Mouse (Mus musculus): Measurements from ENCODE around the gene Eya3. TPM values are rescaled to one million over a fixed set of nuclear protein-coding genes. Genes with fewer than 3 reads are reported as not detected.
A peak's percentile ranks its signal among the peaks of the same experiment; 100 is the strongest.
"Not testable (repeated sequence)": the region's sequence is repeated elsewhere in the genome, so short reads cannot be mapped to it uniquely, and the experiment has no call there.

Gene Eya3
- polyA plus RNA-seq, 1 experiment from 2014 or later, result 14.3 TPM

GRCm38 (mm10) chr4:132731616-132732015, 92.8 kb downstream of the Eya3 start:
- ATAC-seq (ENCODE audit: low read depth), result no peak
- Histone ChIP-seq H3K27ac (replicated peaks) (no peak overlapping the region), H3K4me1 (replicated peaks) (peaks cover 14% of the 10 kb centered on the region), H3K9me3 (no peaks in the 10 kb centered on the region), H3K4me3 (peak overlapping the region; percentile 53), H3K36me3 (peaks cover 17% of the 10 kb centered on the region), H3K9ac (peak overlapping the region; percentile 68), H3K27me3 (no peaks in the 10 kb centered on the region), H3K4me2 (peak overlapping the region; percentile 78)
- WGBS, result 53% methylated on average over 12 of the region's 12 CpGs

GRCm38 (mm10) chr4:132732148-132732684, 93.4 kb downstream of the Eya3 start, which contains the start of gene Xkr8:
Xkr8 (minus strand) TSS chr4:132732546.
- Histone ChIP-seq H3K4me2 (peak within 1 kb of the TSS; percentile 78), H3K9ac (peak within 1 kb of the TSS; percentile 68), H3K27ac (replicated peaks) (0 out of 2 replicates have a peak within 1 kb of the TSS, but pooled peaks have one; percentile 18), H3K4me1 (replicated peaks) (peaks cover 14% of the 10 kb centered on the region), H3K27me3 (no peaks in the 10 kb centered on the region), H3K36me3 (peaks cover 12% of the 10 kb centered on the region), H3K4me3 (peak within 1 kb of the TSS; percentile 53), H3K9me3 (no peaks in the 10 kb centered on the region)
- 2% methylated on average over 34 of the region's 34 CpGs for WGBS
- peak; percentile 98 for ATAC-seq (ENCODE audit: low read depth)

- Histone ChIP-seq H3K27ac (replicated peaks) (no peak overlapping the region), H3K4me2 (peak overlapping the region; percentile 78; the same call in 1 of the 2 replicates), H3K27me3 (no peaks in the 10 kb centered on the region), H3K4me3 (no peak overlapping the region), H3K9me3 (no peaks in the 10 kb centered on the region), H3K9ac (no peak overlapping the region), H3K4me1 (replicated peaks) (peaks cover 14% of the 10 kb centered on the region), H3K36me3 (peaks cover 2% of the 10 kb centered on the region; the same call in 1 of the 2 replicates)
- ATAC-seq (ENCODE audit: low read depth), result no peak
- 92% methylated on average over 25 of the region's 25 CpGs for WGBS
These were observed 94.4 kb downstream of the Eya3 start for GRCm38 (mm10) chr4:132733071-132733770.

- Histone ChIP-seq H3K27ac (replicated peaks) (no peak overlapping the region), H3K4me2 (no peak overlapping the region), H3K4me1 (replicated peaks) (peaks cover 14% of the 10 kb centered on the region), H3K4me3 (no peak overlapping the region), H3K27me3 (no peaks in the 10 kb centered on the region), H3K9me3 (no peaks in the 10 kb centered on the region), H3K36me3 (no peaks in the 10 kb centered on the region), H3K9ac (no peak overlapping the region)
- ATAC-seq (ENCODE audit: low read depth), result no peak
- WGBS, result 91% methylated on average over 2 of the region's 2 CpGs
These were observed 96.0 kb downstream of the Eya3 start for GRCm38 (mm10) chr4:132734766-132735165.

- ATAC-seq (ENCODE audit: low read depth), result no peak
- no peaks in the 10 kb centered on the region for H3K9me3 ChIP-seq
- H3K9ac ChIP-seq, result no peak overlapping the region
- H3K4me2 ChIP-seq, result no peak overlapping the region
- H3K36me3 ChIP-seq, result no peaks in the 10 kb centered on the region
- no peak overlapping the region for H3K4me3 ChIP-seq
- H3K27me3 ChIP-seq, result no peaks in the 10 kb centered on the region
- no peak overlapping the region for H3K27ac ChIP-seq (replicated peaks)
- 72% methylated on average over 2 of the region's 2 CpGs for WGBS
- peaks cover 14% of the 10 kb centered on the region for H3K4me1 ChIP-seq (replicated peaks)
These were observed 96.6 kb downstream of the Eya3 start for GRCm38 (mm10) chr4:132735389-132735788.

GRCm38 (mm10) chr4:132735894-132736293, 97.1 kb downstream of the Eya3 start:
- Histone ChIP-seq H3K4me2 (no peak overlapping the region), H3K27ac (replicated peaks) (no peak overlapping the region), H3K4me1 (replicated peaks) (peaks cover 13% of the 10 kb centered on the region), H3K4me3 (no peak overlapping the region), H3K27me3 (no peaks in the 10 kb centered on the region), H3K36me3 (no peaks in the 10 kb centered on the region), H3K9me3 (no peaks in the 10 kb centered on the region), H3K9ac (no peak overlapping the region)
- WGBS, result 78% methylated on average over 3 of the region's 3 CpGs
- ATAC-seq (ENCODE audit: low read depth), result no peak

GRCm38 (mm10) chr4:132737154-132737553, 98.4 kb downstream of the Eya3 start:
- not testable (repeated sequence) for ATAC-seq (ENCODE audit: low read depth); H3K36me3 ChIP-seq; H3K27ac ChIP-seq (replicated peaks); H3K9me3 ChIP-seq; H3K4me3 ChIP-seq; H3K9ac ChIP-seq; H3K4me1 ChIP-seq (replicated peaks); H3K27me3 ChIP-seq; H3K4me2 ChIP-seq
- WGBS, result 91% methylated on average over 9 of the region's 9 CpGs

GRCm38 (mm10) chr4:132741491-132741890, 102.7 kb downstream of the Eya3 start:
- WGBS, result 92% methylated on average over 7 of the region's 7 CpGs
- ATAC-seq (ENCODE audit: low read depth), result no peak
- H3K4me3 ChIP-seq, result no peak overlapping the region

GRCm38 (mm10) chr4:132743992-132744911, 105.5 kb downstream of the Eya3 start:
- H3K4me2 ChIP-seq, result no peak overlapping the region
- no peak overlapping the region for H3K27ac ChIP-seq (replicated peaks)
- H3K36me3 ChIP-seq, result no peaks in the 10 kb centered on the region
- WGBS, result 76% methylated on average over 11 of the region's 11 CpGs
- H3K27me3 ChIP-seq, result no peaks in the 10 kb centered on the region
- H3K4me3 ChIP-seq, result no peak overlapping the region
- no peak overlapping the region for H3K9ac ChIP-seq
- H3K4me1 ChIP-seq (replicated peaks), result no peaks in the 10 kb centered on the region; the same call in 1 of the 2 replicates
- no peak for ATAC-seq (ENCODE audit: low read depth)
- no peaks in the 10 kb centered on the region for H3K9me3 ChIP-seq

More at GRCm38 (mm10) chr4:132741491-132741890, 102.7 kb downstream of the Eya3 start:
- Histone ChIP-seq H3K9ac (no peak overlapping the region), H3K27ac (replicated peaks) (no peak overlapping the region), H3K4me1 (replicated peaks) (no peaks in the 10 kb centered on the region; the same call in 1 of the 2 replicates), H3K36me3 (no peaks in the 10 kb centered on the region), H3K27me3 (no peaks in the 10 kb centered on the region), H3K9me3 (no peaks in the 10 kb centered on the region), H3K4me2 (no peak overlapping the region)

- no peaks in the 10 kb centered on the region for H3K27me3 ChIP-seq
- WGBS, result 85% methylated on average over 9 of the region's 9 CpGs
- H3K9me3 ChIP-seq, result no peaks in the 10 kb centered on the region
- H3K9ac ChIP-seq, result no peak overlapping the region
- no peak overlapping the region for H3K4me3 ChIP-seq
- H3K4me2 ChIP-seq, result no peak overlapping the region
- 0 out of 2 replicates have a peak overlapping the region, but pooled peaks have one; percentile 28 for H3K27ac ChIP-seq (replicated peaks)
- no peaks in the 10 kb centered on the region for H3K36me3 ChIP-seq
- no peak for ATAC-seq (ENCODE audit: low read depth)
- H3K4me1 ChIP-seq (replicated peaks), result no peaks in the 10 kb centered on the region; the same call in 1 of the 2 replicates
These were observed 108.2 kb downstream of the Eya3 start for GRCm38 (mm10) chr4:132746911-132747517.

- Histone ChIP-seq H3K9me3 (no peaks in the 10 kb centered on the region), H3K27ac (replicated peaks) (peak overlapping the region; percentile 28; the same call in 1 of the 2 replicates), H3K4me1 (replicated peaks) (no peaks in the 10 kb centered on the region; the same call in 1 of the 2 replicates), H3K9ac (no peak overlapping the region), H3K36me3 (no peaks in the 10 kb centered on the region), H3K4me3 (no peak overlapping the region), H3K4me2 (no peak overlapping the region), H3K27me3 (no peaks in the 10 kb centered on the region)
- 75% methylated on average over 9 of the region's 9 CpGs for WGBS
- no peak for ATAC-seq (ENCODE audit: low read depth)
These were observed 109.0 kb downstream of the Eya3 start for GRCm38 (mm10) chr4:132747664-132748259.

Measured in neural tube, embryonic 13.5 days (tissue).